Mouse (Mus musculus) intestine, embryonic 14.5 days (tissue): ENCODE data around the gene Dync1i1. TPM values are rescaled to one million over a fixed set of nuclear protein-coding genes. Genes with fewer than 3 reads are reported as not detected.
"Not testable (repeated sequence)": the region's sequence is repeated elsewhere in the genome, so short reads cannot be mapped to it uniquely, and the experiment has no call there.

Source experiments
- ATAC-seq: fragments of 200-750 bp; cut with Nextera tagmentation; replicated peaks from 2 replicates; pipeline ENCODE4 v1.8.0; 2017; ENCODE audit warnings: low read depth, moderate number of reproducible peaks, moderate TSS enrichment, moderate library complexity; ENCODE audit not compliant: low FRiP score, low TSS enrichment
- DNase-seq: peaks from one replicate; pipeline ENCODE4 v3.0.0-alpha.2; 2018; ENCODE audit warnings: low spot score
- H3K27ac ChIP-seq: fragments of 300-500 bp; sonication (generic); 2 replicates; pipeline ENCODE4 v1.5.1; 2014; ENCODE audit warnings: low read depth, mild to moderate bottlenecking, control low read depth
- H3K27me3 ChIP-seq: fragments of 300-500 bp; sonication (generic); replicated peaks from 2 replicates; pipeline ENCODE4 v1.6.1; 2014; ENCODE audit warnings: low read length, control low read depth; ENCODE audit not compliant: control insufficient read depth, insufficient read depth
- H3K36me3 ChIP-seq: fragments of 300-500 bp; sonication (generic); 2 replicates; pipeline ENCODE4 v1.6.1; 2014; ENCODE audit warnings: low read length, control low read depth; ENCODE audit not compliant: control insufficient read depth, insufficient read depth
- H3K4me1 ChIP-seq: fragments of 300-500 bp; sonication (generic); replicated peaks from 2 replicates; pipeline ENCODE4 v1.6.1; 2014; ENCODE audit warnings: low read length, control low read depth, mixed read lengths; ENCODE audit not compliant: control insufficient read depth, insufficient read depth
- H3K4me2 ChIP-seq: fragments of 300-500 bp; sonication (generic); 2 replicates; pipeline ENCODE4 v1.6.1; 2014; ENCODE audit warnings: low read length
- H3K4me3 ChIP-seq: fragments of 300-500 bp; sonication (generic); 2 replicates; pipeline ENCODE4 v1.5.1; 2014; ENCODE audit warnings: low read depth, low read length, control low read depth, mixed read lengths
- H3K9ac ChIP-seq: fragments of 300-500 bp; sonication (generic); 2 replicates; pipeline ENCODE4 v1.6.1; 2014; ENCODE audit warnings: mild to moderate bottlenecking, low read length
- H3K9me3 ChIP-seq: fragments of 300-500 bp; sonication (generic); 2 replicates; pipeline ENCODE4 v1.6.1; 2016; ENCODE audit warnings: low read length, control low read depth; ENCODE audit not compliant: control insufficient read depth
- WGBS: fragments of 180-500 bp; shearing (Covaris S2); extraction: QIAGEN DNeasy Blood & Tissue Kit; methylation state at CpG from one replicate; pipeline ENCODE4 v1.1.7; 2014; 5-methylcytosine and 5-hydroxymethylcytosine counted together
- polyA plus RNA-seq: library from polyadenylated mRNA; unstranded; fragments of >200 nt; fragmentation: Nextera tagmentation; extraction: Ambion mirVana; gene quantifications from 2 replicates; pipeline ENCODE4 v1.2.1, GENCODE M21; 2014

The Dync1i1 gene
- polyA plus RNA-seq: 0.61 and 0.65 TPM in 2 replicates

DNA sequence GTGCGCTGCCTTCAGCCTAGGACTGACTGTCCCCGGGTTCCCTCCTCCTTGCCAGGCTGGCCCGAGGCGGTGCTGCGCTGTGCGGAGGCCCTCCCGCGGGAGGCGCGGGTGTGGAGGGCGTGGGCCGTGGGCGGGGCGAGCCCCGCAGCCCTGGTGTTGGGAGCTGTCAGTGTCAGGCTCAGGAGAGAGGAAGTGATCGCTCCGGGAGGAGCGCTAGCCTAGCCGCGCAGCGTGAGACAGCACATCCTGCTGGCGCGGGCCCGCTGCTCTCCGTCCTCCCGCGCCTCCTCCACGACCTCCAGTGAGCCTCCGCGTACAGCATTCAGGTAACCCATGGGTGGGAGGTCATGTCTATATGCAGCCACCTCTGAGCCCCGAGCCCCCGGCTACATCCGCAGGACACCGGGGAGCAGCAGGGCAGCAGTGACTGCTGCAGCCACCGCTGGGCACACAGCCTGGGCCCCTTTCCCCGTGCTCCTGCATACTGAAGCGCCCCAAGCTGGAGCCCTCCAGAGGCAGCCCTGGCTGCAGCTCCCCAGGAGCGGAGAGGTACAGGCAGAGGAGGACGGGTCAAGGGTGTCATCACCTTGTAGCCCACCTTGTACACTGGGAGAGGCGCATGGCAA, at the start of gene Dync1i1:
TSS of gene Dync1i1 (plus strand) at position 29 of the 626 bp plus-strand sequence.
- Histone ChIP-seq H3K36me3 (no peaks in the 10 kb centered on the region), H3K4me3 (peak within 1 kb of the TSS; percentile 36), H3K4me1 (no peaks in the 10 kb centered on the region), H3K9ac (peak within 1 kb of the TSS; percentile 3; the same call in 1 of the 2 replicates), H3K27ac (no peak within 1 kb of the TSS), H3K4me2 (peak within 1 kb of the TSS; percentile 77), H3K9me3 (no peaks in the 10 kb centered on the region), H3K27me3 (peaks cover 7% of the 10 kb centered on the region; the same call in 1 of the 2 replicates)
- ATAC-seq: peak; percentile 85; the same call in 1 of the 2 replicates
- DNase-seq: peak; percentile 67
- WGBS: 2% methylated on average over 39 of the region's 40 CpGs

GRCm38 (mm10) chr6:5679738-5680137, 45.7 kb upstream of the Dync1i1 start:
- Histone ChIP-seq H3K27me3 (no peaks in the 10 kb centered on the region), H3K9me3 (no peaks in the 10 kb centered on the region), H3K4me3 (no peak overlapping the region), H3K4me2 (no peak overlapping the region), H3K4me1 (no peaks in the 10 kb centered on the region), H3K27ac (no peak overlapping the region), H3K9ac (no peak overlapping the region), H3K36me3 (no peaks in the 10 kb centered on the region)
- ATAC-seq (no peak), DNase-seq (no peak)
- 89% methylated on average over 3 of the region's 3 CpGs for WGBS

DNA sequence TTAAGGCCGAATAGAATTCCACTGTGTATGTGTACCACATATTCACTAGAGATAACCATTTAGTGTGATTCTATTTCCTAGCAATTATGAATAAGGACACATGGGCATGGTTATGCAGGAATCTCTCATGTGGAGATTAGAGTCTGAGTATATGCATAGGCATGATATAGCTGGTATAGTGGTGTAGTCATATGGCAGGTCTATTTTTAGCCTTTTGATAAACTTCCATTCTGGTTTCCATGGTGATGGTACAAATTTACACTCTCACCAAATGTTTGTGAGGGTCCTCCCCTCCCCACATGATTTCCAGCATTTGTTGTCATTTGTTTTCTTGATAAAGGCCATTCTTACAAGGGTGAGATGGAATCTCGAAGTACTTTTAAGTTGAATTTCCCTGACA, 23.6 kb upstream of the Dync1i1 start:
- no peak overlapping the region for H3K27ac ChIP-seq
- H3K9ac ChIP-seq: no peak overlapping the region
- H3K9me3 ChIP-seq: no peaks in the 10 kb centered on the region
- 80% methylated on average over 2 of the region's 2 CpGs for WGBS
- H3K4me1 ChIP-seq: no peaks in the 10 kb centered on the region
- H3K4me2 ChIP-seq: no peak overlapping the region
- no peak overlapping the region for H3K4me3 ChIP-seq
- DNase-seq (no peak), ATAC-seq (no peak)
- no peaks in the 10 kb centered on the region for H3K27me3 ChIP-seq
- no peaks in the 10 kb centered on the region for H3K36me3 ChIP-seq

DNA sequence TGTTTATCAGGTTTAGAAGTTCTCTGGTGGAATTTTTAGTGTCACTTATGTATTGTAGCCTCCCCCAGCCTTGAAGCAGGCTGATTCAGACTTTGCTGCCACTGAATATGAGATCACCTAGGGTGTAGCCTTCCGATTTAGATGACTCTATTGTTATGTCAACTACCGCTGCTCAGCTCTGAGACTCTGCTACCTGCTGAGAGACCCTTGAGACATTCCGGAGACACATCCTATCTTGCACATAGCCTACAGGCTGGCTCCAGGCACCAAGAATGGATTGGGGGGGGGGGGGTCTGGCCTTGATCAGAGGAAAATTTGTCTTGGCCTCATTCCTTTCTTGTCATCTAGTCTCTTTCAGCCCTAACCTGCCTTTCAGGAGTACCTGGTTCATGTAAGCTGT, 17.5 kb upstream of the Dync1i1 start:
- not testable (repeated sequence) for DNase-seq, H3K36me3 ChIP-seq, H3K27ac ChIP-seq, H3K4me1 ChIP-seq, H3K4me2 ChIP-seq, H3K27me3 ChIP-seq, H3K4me3 ChIP-seq, H3K9me3 ChIP-seq, H3K9ac ChIP-seq, ATAC-seq
- WGBS: 68% methylated on average over 3 of the region's 3 CpGs

- 59% methylated on average over 3 of the region's 3 CpGs for WGBS
- H3K27ac ChIP-seq: no peak overlapping the region
- no peak overlapping the region for H3K9ac ChIP-seq
- H3K9me3 ChIP-seq: no peaks in the 10 kb centered on the region
- H3K27me3 ChIP-seq: no peaks in the 10 kb centered on the region
- H3K4me2 ChIP-seq: no peak overlapping the region
- ATAC-seq: no peak
- H3K4me1 ChIP-seq: no peaks in the 10 kb centered on the region
- H3K36me3 ChIP-seq: no peaks in the 10 kb centered on the region
- H3K4me3 ChIP-seq: no peak overlapping the region
- no peak for DNase-seq
These were observed 15.3 kb upstream of the Dync1i1 start for GRCm38 (mm10) chr6:5710063-5710605.

DNA sequence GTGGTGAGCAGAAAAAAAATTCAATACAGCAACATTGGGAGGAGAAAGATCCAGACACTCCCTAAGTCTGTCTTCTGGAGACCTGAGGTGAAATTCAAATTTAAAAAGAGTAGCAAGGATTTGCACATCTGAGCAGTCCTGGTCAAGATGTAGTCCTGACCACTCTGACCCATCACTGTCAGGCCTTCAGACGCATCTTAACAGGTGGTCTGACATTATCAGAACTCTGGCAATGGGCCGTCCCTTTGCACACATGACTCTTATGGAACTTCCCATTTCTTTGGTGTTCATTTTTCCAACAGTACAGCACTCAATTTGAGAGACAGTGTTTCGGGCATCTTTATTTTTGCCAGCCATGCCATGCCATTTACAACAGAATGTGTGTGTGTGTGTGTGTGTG, 12.8 kb upstream of the Dync1i1 start:
- H3K27ac ChIP-seq: no peak overlapping the region
- no peaks in the 10 kb centered on the region for H3K4me1 ChIP-seq
- H3K27me3 ChIP-seq: no peaks in the 10 kb centered on the region
- DNase-seq: no peak
- no peaks in the 10 kb centered on the region for H3K9me3 ChIP-seq
- 91% methylated on average over 3 of the region's 3 CpGs for WGBS
- no peak for ATAC-seq
- H3K4me3 ChIP-seq: no peak overlapping the region
- no peaks in the 10 kb centered on the region for H3K36me3 ChIP-seq
- no peak overlapping the region for H3K4me2 ChIP-seq
- H3K9ac ChIP-seq: no peak overlapping the region

- Histone ChIP-seq H3K4me2 (no peak overlapping the region), H3K27me3 (no peaks in the 10 kb centered on the region), H3K9me3 (no peaks in the 10 kb centered on the region), H3K27ac (no peak overlapping the region), H3K9ac (no peak overlapping the region), H3K4me3 (no peak overlapping the region), H3K36me3 (no peaks in the 10 kb centered on the region), H3K4me1 (no peaks in the 10 kb centered on the region)
- ATAC-seq (no peak), DNase-seq (no peak)
- WGBS: 69% methylated on average over 3 of the region's 3 CpGs
These were observed 10.3 kb upstream of the Dync1i1 start for GRCm38 (mm10) chr6:5715101-5715618.

DNA sequence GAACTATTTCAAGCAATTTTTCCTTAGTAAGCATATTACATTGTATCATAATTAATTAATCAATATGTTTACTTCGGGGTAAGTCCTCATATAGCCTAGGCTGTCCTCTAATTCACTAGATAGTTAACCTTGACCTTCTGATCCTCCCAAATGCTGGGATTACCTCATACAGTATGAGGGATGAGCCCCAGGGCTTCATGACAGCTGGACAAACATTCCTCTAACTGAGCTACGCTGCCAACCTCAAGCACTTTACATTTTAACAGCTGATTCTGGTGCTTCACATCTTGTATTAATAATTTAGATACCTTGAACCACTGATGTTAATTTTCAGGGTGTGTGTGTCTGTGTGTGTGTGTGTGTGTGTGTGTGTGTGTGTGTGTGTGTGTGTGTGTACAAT, 6.5 kb upstream of the Dync1i1 start:
- Histone ChIP-seq H3K4me1 (no peaks in the 10 kb centered on the region), H3K27me3 (no peaks in the 10 kb centered on the region), H3K4me3 (no peak overlapping the region), H3K4me2 (no peak overlapping the region), H3K9me3 (no peaks in the 10 kb centered on the region), H3K9ac (no peak overlapping the region), H3K36me3 (no peaks in the 10 kb centered on the region), H3K27ac (no peak overlapping the region)
- DNase-seq (no peak), ATAC-seq (no peak)
- 46% methylated on average over 2 of the region's 2 CpGs for WGBS

GRCm38 (mm10) chr6:5720716-5721115, 4.7 kb upstream of the Dync1i1 start:
- not testable (repeated sequence) for H3K36me3 ChIP-seq, DNase-seq, H3K27ac ChIP-seq

More at GRCm38 (mm10) chr6:5720716-5721115, 4.7 kb upstream of the Dync1i1 start:
- not testable (repeated sequence) for H3K4me1 ChIP-seq, H3K9me3 ChIP-seq, H3K27me3 ChIP-seq, H3K9ac ChIP-seq, H3K4me2 ChIP-seq, H3K4me3 ChIP-seq, ATAC-seq
